Mouse (Mus musculus) small intestine, adult 2 months (tissue): ENCODE measurements around the gene Nol10. TPM values are rescaled to one million over a fixed set of nuclear protein-coding genes. Genes with fewer than 3 reads are reported as not detected.

Source experiments
- H3K27ac ChIP-seq: fragments of 200-500 bp; 2 replicates; pipeline ENCODE4 v1.5.1; 2012; ENCODE audit warnings: low read depth, low read length, control low read depth, inconsistent platforms; ENCODE audit not compliant: insufficient read depth
- H3K27me3 ChIP-seq: fragments of 200-500 bp; 2 replicates; pipeline ENCODE4 v1.6.1; 2012; ENCODE audit warnings: mild to moderate bottlenecking, moderate library complexity, low read length, inconsistent platforms; ENCODE audit not compliant: control insufficient read depth, insufficient read depth
- H3K36me3 ChIP-seq: fragments of 200-500 bp; 2 replicates; pipeline ENCODE4 v1.6.1; 2012; ENCODE audit warnings: mild to moderate bottlenecking, low read length, control low read depth, inconsistent platforms; ENCODE audit not compliant: control insufficient read depth, insufficient read depth
- H3K4me1 ChIP-seq: fragments of 200-500 bp; 2 replicates; pipeline ENCODE4 v1.6.1; 2012; ENCODE audit warnings: low read length, inconsistent platforms, mixed read lengths; ENCODE audit not compliant: control insufficient read depth, insufficient read depth, insufficient read length
- H3K4me3 ChIP-seq: fragments of 200-500 bp; 2 replicates; pipeline ENCODE4 v1.5.1; 2012; ENCODE audit warnings: low read depth, mild to moderate bottlenecking, control low read depth, inconsistent platforms, low read length, moderate library complexity
- CTCF ChIP-seq: fragments of 200-500 bp; IDR thresholded peaks from 2 replicates; pipeline ENCODE4 v1.5.1; 2012; ENCODE audit warnings: low read depth, mild to moderate bottlenecking, control low read depth, inconsistent platforms, low read length, moderate library complexity, mixed read lengths; ENCODE audit not compliant: insufficient replicate concordance, insufficient read length; ENCODE audit errors: extremely low read depth
- POLR2A ChIP-seq: fragments of 200-500 bp; IDR thresholded peaks from 2 replicates; pipeline ENCODE4 v1.6.1; 2012; ENCODE audit warnings: low read depth, mild to moderate bottlenecking, control low read depth, inconsistent platforms, low read length, moderate library complexity
- WGBS: fragments of 180-500 bp; shearing (Covaris S2); methylation state at CpG from one replicate; pipeline ENCODE4 v1.1.7; 2018; 5-methylcytosine and 5-hydroxymethylcytosine counted together
- polyA plus RNA-seq: library from polyadenylated mRNA; depleted of rRNA; stranded (reverse); fragments of >200 nt; gene quantifications from 2 replicates; pipeline ENCODE4 v1.2.3, GENCODE M21; 2012; rRNA removed

Gene Nol10
- polyA plus RNA-seq: 0.46 and 1.3 TPM in 2 replicates

DNA sequence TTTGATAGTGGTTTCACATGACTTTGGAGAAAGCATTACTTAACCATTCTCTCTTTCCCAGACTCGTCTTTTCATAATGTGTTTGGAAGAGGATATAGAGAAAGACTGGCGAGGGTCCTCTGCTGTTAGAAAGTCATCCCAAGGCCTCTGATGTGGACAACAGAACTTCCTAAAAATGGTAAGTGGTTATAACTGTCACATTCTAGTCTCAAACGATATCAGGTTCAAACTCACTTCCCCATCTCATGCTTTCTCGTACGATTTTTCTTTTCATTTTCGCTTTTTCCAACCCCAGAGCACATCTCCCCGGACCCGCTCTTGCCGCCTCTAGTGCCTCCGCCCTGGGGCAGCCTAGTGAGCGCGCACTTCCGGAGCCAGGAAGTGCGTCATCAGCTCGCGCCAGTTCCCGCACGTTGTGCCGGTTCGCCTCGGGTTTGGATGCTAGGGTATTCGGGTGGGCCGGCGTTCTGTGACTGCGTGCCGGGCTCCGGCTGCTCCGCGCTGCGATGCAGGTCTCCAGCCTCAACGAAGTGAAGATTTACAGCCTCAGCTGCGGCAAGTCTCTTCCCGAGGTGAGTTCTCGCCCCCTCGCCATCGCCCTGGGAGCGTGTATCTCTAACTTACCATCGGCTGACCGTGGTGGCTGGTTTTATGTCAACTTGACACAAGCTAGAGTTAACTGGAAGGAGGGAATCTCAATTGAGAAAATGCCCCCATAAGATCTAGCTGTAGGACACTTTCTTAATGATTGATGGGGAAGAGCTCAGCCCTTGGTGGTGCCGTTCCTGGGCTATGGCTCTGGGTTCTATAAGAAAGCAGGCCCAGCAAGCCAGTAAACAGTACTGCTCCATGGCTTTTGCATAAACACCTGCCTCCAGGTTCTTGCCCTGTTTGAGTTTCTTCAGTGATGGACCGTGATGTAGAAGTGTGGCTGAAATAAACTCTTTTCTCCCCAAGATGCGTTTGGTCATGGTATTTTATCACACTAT, at the start of gene Nol10:
TSS of gene Nol10 (plus strand) at position 411 of the 989 bp plus-strand sequence.
- no peaks in the 10 kb centered on the region for H3K27me3 ChIP-seq
- H3K4me3 ChIP-seq: peak within 1 kb of the TSS; percentile 79
- TF ChIP-seq CTCF: no peak
- TF ChIP-seq POLR2A: peak; percentile 87
- under 1% methylated on average over 42 of the region's 42 CpGs for WGBS
- H3K27ac ChIP-seq: 0 out of 2 replicates have a peak within 1 kb of the TSS, but pooled peaks have one; percentile 38
- H3K4me1 ChIP-seq: peaks cover 3% of the 10 kb centered on the region; the same call in 1 of the 2 replicates
- H3K36me3 ChIP-seq: peaks cover 5% of the 10 kb centered on the region; the same call in 1 of the 2 replicates

DNA sequence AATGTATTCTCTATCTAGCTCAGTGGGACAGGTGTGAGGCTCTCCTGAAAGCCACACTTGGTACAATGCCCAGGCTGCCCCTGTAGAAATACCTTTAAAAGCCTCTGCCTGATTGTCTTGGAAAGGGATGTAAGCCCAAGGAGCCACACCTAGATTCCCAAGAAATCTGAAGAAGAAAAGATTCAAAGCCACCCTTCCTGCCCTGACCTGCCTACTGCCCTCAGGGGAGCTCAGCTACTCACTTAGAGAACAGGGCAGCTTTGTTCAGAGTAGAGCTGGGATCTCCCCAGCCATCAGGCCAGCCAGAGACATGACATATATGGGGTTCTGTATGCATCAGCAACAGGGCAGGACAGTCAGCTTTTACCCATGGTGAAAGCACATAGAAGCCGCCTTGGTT, 48.4 kb upstream of the Nol10 start:
- no peaks in the 10 kb centered on the region for H3K27me3 ChIP-seq
- TF ChIP-seq CTCF (no peak), POLR2A (no peak)
- no peaks in the 10 kb centered on the region for H3K36me3 ChIP-seq
- no peak overlapping the region for H3K4me3 ChIP-seq
- no peak overlapping the region for H3K27ac ChIP-seq
- WGBS: 83% methylated on average over 1 of the region's 1 CpGs
- no peaks in the 10 kb centered on the region for H3K4me1 ChIP-seq

DNA sequence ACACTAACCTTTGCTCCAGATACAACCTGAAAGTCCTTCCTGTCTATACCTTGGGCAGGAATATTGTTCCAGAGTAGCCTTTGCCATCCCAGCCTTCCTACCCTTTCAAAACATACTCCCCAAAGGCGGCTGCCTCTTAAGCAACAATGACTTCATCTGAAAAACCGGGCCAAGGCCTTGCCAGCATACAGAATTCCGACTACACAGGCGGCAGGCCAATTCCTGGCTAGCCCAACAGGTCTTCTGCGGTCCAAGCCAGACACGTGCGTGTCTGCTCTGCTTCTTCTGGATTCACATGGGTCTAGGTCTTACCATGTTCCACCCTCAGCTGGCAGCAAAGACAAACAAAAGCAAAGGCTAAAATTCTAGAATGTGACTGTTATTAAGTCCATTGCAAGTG, 42.8 kb upstream of the Nol10 start:
- no peak overlapping the region for H3K27ac ChIP-seq
- H3K4me3 ChIP-seq: no peak overlapping the region
- no peaks in the 10 kb centered on the region for H3K4me1 ChIP-seq
- no peaks in the 10 kb centered on the region for H3K27me3 ChIP-seq
- H3K36me3 ChIP-seq: no peaks in the 10 kb centered on the region
- TF ChIP-seq POLR2A (no peak), CTCF (no peak)
- WGBS: 80% methylated on average over 7 of the region's 7 CpGs

DNA sequence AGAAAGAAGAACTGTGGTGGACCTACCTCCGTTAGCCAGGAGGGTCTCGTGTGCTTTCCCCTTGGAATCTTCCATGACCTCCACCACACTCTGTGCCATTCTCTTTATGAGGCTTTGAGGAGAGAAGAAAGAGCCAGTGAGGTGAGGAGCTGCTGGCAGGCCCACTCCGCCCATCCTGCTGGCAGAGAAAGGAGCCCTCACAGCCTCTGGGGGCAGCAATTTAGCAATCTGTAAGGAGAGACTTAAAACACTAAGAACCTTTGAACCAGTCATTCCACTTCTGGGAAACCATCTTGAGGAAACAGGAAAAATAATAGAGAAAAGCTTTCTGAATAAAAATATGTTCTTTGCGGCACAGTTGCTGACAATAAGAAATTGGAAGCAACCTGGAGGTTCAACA, 40.0 kb upstream of the Nol10 start:
- TF ChIP-seq POLR2A: no peak
- TF ChIP-seq CTCF: no peak
- H3K4me3 ChIP-seq: no peak overlapping the region
- no peak overlapping the region for H3K27ac ChIP-seq
- H3K36me3 ChIP-seq: no peaks in the 10 kb centered on the region
- no peaks in the 10 kb centered on the region for H3K4me1 ChIP-seq
- H3K27me3 ChIP-seq: no peaks in the 10 kb centered on the region
- WGBS: 50% methylated on average over 4 of the region's 4 CpGs

DNA sequence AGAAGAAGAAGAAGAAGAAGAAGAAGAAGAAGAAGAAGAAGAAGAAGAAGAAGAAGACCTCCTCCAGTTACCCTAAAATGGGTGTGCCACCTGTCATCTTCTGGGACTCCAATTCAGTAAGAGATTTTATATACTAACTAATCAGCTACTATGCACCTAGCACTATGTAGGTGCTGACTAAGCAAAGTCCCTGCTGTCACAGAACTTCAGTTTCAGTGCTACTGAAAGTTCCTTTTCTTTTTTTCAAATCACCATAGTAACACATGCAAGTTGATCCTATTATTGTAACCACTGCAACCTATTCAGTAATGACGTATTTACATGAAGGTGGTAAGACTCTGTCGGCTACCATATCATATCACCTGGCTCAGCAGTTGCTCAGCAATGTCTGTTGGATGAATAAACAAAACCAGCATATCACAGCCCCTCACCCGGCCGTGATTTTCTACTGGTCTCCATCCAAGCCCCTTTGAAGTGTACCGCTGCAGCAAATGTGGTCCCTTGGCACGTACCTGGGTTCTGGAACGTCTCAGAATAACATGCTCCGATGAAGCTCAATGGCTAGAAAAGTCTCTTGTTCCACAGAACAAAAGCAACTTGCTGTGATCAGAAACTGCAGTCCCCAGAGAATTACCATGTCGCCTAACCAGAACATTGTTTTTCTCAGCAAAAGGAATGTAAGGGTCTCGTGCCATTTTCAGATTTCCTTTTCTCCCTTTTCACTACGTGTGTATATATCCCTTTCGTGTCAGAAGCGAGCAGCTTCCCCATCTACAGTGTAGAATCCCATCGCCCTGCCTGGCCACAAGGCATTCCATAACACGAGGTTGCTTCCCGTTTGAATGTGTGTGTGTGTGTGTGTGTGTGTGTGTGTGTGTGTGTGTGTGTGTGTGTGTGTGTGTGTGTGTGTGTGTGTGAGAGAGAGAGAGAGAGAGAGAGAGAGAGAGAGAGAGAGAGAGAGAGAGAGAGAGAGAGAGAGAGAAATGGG, 37.1 kb upstream of the Nol10 start:
- TF ChIP-seq CTCF: no peak
- TF ChIP-seq POLR2A: no peak
- Histone ChIP-seq H3K4me1 (no peaks in the 10 kb centered on the region), H3K27ac (no peak overlapping the region), H3K4me3 (no peak overlapping the region), H3K36me3 (no peaks in the 10 kb centered on the region), H3K27me3 (no peaks in the 10 kb centered on the region)
- WGBS: 64% methylated on average over 16 of the region's 16 CpGs

DNA sequence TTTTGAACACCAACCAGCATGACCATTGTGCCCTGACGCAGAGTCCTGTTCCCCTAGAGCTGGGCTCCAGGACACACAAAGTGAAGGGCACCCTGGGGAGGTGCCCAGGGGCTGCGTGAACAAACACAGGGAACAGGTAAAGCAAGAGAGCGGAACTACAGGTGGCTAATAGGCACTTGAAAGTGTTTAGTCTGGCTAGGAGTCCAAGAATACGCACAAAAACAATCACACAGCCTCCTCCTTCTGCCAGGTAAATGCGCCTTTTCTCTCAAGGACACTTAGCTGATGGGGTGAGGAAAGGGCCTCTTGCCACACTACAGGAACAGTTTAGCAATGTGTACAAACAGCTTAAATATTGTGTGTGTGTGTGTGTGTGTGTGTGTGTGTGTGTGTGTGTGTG, 32.2 kb upstream of the Nol10 start:
- H3K27me3 ChIP-seq: no peaks in the 10 kb centered on the region
- H3K4me3 ChIP-seq: no peak overlapping the region
- TF ChIP-seq POLR2A (no peak), CTCF (no peak)
- WGBS: 86% methylated on average over 5 of the region's 5 CpGs
- no peak overlapping the region for H3K27ac ChIP-seq
- H3K36me3 ChIP-seq: no peaks in the 10 kb centered on the region
- no peaks in the 10 kb centered on the region for H3K4me1 ChIP-seq

DNA sequence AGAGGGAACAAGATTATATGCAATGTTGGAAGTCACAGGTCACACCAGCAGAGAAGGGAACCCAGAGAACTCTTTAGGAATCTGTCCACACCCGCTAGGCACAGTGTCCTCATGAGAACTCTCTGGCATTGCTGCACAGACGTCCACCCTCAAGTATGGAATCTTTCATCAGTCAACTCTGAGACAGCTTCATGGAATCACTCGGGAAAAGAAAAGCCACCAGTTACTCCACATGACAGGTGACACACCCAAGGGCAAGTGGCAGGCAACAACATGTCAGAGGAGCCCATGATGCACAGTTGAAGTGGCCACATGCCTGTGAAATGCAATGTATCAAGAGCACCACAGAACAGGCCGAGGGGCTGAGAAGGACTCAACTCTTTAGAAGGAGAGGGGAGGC, 30.3 kb upstream of the Nol10 start:
- no peak overlapping the region for H3K27ac ChIP-seq
- H3K4me3 ChIP-seq: no peak overlapping the region
- TF ChIP-seq POLR2A (no peak), CTCF (no peak)
- 55% methylated on average over 4 of the region's 4 CpGs for WGBS
- no peaks in the 10 kb centered on the region for H3K4me1 ChIP-seq
- no peaks in the 10 kb centered on the region for H3K36me3 ChIP-seq
- H3K27me3 ChIP-seq: no peaks in the 10 kb centered on the region
